Mouse (Mus musculus): ENCODE measurements at regions not wholly inside any gene's neighbourhood (a gene's known extent, or its start where the extent isn't known, plus 50 kb on each side); places are given as distances from the start of the nearest gene placed in this dataset.

DNA sequence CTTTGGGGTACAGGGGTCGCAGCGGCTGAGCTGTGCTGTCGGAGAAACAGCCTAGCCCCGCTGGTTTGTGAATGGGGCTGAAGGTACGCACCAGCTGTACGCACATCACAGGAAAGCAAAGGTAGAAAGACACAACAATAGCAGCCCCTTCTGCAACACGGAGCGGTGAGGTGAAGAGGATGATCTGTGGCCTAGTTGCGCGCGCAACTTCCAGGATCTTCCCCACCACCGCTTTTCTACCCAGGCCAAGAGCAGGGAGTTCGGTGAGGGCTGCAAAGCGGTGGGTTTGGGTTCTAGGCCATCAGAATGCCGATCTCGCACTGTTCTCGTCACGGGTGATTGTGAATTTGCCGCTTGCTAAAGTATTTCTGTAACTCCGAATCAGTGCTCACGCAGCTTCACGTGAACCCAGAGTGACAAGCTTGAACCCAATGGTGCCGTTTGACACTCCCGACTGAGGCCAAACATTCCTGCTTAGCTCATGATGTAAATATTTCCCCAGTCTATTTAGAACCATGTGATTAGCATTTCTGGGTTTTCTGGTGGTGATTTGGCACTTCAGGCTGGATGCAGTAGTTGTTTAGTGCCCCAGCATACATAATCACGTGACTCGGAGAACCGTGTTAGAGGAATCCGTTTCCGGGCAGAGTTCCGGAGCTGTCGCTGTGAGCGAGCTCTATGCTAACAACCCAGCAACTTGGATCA is 54.7 kb downstream of the Cryaa start:
- intact Hi-C loops (cut with DNase I), result no loop called here

DNA sequence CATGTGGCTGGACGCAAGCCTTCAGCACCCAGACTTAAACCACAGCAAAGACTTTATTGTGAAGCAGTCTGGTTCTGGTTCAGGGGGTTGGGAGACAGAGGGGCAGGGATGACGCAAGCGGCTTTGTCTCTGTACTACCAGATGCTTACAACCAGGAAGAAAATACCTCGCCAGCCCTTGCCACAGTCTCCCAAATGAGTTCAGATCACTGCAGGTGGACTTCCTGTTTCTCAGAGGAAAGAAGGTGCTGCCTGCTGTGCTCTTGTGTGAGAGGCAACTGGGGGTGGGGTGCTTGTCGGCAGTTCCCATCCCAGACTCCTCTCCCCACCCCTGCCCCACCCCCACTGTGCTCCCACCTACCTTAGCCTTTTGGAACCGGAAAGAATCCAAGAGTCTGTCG is 56.9 kb downstream of the Cryaa start:
- intact Hi-C loops (cut with DNase I), result no loop called here

DNA sequence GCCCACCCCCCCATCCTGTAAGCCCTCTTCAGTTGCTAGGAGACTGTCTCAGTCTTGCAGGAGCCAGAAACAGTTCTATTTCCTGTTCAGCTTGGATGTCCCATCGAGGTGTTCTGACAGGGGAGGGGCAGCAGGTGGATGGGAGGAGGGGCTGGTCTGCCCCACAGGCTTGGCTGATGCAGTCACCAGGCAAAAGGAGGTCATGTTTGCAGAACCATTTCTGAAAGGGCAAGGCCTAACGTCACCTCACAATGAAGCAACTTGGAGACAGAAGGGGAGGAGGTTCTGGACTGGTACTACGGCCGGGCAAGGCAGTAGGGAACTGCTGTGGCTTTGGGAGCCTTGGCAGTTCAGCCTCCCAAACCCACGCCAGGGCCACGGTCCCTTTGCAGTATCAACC is 59.1 kb downstream of the Cryaa start:
- intact Hi-C loops (cut with DNase I), result no loop called here

DNA sequence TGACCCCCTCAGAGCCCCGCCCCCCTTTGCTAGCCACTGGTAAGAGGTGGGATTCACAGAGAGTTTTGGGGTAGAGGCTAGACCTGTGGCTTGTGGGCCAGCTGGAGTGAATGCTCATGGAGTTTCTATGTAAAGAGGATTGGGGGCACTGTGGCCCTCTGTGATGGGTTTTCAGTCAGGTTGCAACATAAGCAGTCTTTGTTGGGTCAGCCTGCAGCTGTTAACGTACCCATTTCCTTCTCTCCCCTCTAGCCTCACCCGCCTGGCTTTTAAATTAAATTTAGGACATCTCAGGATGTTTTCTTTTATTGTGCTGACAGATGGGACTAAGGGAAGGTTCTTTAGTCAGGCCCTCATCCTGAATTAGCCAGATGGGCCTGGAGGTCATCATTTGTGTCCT is 60.6 kb downstream of the Cryaa start:
- intact Hi-C loops (cut with DNase I), result no loop called here

DNA sequence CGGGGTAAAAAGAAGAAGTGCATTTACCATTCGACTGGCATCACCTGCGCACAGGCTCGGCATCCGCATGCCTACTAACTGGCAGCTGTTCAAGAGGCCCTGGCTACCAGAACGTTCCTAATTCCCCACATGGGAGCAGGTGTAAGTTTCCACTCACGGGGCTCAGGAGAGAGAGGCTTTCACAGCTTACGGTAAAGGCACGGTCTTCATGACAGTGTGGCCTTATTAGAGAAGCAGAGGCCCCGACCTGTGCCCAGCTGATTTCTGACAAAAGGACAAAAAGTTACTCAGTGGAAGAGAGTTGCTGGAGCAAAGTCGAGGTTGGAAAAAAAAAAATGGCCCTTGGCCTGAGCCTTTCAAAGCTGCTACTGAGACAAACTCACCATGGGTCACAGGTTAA is 62.0 kb downstream of the Cryaa start:
- intact Hi-C loops (cut with DNase I), result no loop called here

DNA sequence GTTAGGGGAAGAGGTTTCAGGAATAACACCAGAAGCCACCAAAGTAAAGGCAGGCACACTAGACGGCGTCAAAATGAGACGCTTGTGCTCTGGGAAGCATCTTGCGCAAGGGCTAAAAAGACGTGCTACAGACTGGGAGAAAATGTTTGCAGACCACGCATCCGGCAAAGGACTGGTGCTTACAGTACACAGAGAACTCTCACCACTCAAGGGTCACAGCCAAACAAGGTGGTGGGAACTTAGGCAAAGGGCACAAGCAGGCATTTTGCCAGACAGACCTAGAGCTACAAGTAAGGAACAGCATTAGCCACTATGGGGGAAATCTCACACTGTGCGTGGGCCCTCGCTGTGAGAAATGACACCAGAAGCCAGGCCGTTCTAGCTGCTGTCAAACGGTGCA is 62.5 kb downstream of the Cryaa start:
- intact Hi-C loops (cut with DNase I), result no loop called here

DNA sequence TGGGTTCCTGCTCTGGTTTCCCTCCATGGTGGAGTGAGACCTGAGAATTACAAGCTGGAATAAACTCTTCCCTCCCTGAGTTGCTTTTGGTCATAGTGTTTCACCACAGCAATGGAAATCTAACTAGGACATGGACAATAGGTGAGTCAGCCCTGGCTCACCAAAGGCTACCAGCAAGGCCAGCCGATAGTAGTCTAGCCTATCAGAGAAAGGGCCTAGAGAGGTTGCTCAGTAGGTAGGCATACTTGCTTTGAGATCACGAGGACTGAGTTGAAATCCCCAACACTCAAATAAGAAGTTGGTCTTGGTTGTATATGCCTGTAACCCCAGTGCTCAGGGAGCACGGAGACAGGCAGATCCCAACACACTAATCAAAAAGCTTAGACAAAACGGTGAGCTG is 66.0 kb downstream of the Cryaa start:
- intact Hi-C loops (cut with DNase I), result no loop called here

DNA sequence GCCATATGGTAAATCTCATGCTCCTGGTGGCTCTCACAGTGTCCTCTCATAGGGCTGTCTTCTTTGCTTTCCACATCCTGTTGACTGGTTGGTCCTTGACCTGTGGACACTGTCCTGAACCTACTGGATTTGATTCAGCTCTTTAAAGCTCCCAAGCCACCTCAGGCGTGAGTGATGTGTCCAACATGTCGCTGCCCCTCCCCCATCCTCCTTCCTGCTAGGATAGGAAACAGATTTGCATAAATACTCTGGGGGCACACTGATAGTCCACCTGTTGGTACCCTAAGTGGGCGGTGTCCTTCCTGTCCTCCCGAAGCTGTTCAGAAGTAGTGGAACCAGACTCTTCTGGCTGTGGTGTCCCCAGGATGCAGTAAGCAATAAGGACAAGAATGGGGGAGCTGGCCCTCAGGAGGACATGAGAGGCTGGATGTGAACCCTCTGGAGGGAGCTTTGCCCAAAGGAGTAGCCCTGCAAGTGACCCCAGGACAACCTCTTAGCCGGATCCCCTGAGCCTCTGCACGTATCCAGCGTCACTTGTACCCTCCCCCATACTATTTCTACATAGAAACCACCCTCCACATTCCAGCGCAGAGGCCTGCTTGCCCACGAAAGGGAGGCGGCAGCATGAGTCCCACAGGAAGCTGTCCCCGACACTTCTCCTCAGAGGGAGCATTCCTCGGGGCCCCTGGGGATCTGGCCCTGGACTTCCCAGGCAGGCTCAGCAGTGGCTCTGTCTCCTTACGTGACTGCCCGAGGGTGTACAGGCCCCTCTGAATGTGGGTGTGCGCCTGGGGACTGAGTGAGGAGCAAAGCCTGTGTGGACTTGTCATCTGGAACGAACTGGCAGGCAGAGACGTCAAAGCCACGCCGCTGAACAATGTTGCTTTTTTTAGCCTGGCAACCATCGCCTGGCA is 68.8 kb downstream of the Cryaa start:
- intact Hi-C loops (cut with DNase I), result no loop called here

DNA sequence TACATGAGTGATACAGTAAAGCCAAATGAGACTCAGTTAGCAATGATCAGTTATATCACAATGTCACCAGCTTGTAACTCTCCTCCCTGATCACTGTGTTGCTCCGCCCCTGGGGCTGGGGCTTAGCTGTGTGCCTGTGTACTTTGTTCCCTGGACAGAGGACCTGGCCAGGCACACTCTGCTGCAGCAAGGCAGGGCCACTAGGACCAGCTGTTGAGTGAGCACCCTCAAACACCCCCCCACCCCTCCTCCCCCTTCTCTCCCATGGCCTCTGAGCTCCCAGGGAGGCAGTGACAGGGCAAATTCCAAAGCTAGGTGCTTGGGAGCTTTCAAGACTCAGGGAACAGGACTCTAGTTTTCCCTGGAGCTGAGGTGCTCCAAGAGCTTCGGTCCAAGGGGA is 70.0 kb downstream of the Cryaa start:
- intact Hi-C loops (cut with DNase I), result no loop called here

DNA sequence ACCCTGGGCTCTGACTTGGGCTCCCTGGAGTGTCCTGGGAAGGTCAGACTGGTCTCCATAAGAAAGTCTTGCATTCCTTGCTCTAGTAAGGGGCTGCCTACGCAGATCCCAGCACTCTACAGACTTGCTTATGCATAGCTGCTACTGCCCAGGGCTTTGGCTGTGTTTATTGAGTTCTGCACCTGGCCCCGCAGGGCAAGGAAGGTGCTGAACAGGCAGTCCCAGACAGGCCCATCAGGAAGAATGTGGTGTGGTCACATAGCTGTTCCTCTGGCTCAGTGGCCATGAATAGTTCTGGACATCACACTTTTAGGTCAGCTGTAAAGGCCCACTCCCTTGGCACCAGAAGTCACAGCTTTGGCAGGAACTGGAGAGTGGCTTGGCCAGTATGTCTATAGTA is 70.6 kb downstream of the Cryaa start:
- intact Hi-C loops (cut with DNase I), result no loop called here

DNA sequence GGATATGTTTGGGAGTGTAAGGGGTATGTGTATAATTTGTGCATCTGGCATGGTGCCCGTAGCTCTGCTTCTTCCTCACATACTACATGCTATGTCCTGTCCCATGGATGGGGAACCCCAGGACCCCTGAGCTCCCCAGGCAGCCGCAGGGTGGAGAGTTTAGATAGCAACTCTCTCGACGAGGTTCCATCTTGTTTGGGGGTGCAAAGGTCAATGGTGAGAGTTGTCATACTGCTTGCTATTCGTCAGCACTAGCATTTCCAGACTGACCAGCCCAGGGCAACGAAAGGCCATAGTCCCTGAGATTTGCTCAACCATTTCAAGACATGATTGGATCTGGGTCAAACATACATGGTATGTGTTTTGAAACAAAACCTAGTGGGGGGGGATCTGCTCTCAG is 71.4 kb downstream of the Cryaa start:
- intact Hi-C loops (cut with DNase I), result no loop called here

DNA sequence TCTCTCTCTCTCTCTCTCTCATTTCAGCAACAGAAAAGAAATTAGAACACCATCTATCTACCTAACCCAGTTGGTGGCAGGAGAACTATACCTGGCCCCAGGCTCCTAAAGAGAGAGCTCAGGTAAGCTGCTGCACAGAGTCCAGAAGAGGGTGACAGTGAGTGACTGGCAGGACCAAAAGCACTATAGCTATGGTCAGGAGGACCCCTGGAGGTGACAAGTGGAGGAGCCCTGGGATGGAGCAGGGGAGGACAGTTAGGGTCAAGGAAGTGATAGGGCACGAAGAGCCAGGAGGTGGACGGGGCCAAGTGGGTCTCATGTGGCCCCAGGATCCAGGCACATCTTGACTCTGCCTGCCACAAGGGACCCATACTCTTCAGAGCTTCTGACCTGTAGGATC is 73.7 kb downstream of the Cryaa start:
- intact Hi-C loops (cut with DNase I), result no loop called here

DNA sequence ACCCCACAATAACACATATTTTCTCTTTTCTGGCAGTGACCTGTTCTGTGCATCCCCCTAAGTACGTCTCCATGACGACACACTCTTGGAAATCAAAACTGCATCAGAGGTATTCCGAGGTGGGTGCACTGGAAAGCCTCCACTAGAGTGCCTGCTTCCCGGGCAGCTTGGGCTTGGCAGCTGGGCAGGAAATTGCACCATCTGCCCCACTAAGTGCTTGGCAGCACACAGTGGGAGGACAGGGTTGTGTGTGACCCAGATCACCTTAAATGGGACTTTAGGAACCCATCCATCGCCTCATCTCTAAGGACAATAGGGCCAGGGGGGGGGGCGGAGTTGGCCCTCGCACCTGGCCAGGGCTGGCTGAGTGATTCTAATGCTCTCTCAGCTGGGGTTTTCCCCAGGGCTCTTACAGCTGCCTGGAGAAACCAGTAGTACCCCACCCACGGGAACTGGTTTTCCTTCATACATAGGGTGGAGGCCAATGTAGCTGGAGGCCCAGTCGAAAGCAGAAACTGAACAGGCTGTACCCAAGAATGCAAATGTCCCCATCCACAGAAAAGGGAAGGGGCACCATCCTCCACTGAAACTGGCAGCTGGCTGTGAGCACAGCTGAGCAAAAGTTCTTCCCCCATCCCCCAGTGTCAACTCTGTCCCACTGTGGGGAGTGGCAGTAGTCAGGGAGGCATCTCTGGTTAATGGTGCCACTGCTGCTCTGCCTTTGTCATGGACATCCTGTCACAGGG is 75.7 kb downstream of the Cryaa start:
- intact Hi-C loops (cut with DNase I), result no loop called here

DNA sequence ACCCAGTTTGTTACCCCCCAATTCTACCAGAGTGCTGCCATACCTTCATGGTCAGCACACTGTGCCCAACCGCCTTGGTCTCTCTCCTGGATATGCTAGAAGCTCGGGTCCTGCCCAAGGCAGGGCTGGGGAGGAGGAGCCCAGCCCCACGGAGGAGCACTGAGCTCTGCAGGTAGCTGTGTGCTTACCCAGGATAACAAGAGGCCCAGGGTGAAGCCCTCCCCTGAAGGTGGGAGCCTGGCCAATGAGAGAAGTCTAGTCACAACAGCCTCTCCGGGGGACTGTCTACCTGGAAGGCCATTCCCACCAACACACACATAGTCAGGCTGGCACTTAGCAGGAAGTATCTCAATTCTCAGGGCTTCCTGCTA is 76.2 kb downstream of the Cryaa start:
- intact Hi-C loops (cut with DNase I), result no loop called here

DNA sequence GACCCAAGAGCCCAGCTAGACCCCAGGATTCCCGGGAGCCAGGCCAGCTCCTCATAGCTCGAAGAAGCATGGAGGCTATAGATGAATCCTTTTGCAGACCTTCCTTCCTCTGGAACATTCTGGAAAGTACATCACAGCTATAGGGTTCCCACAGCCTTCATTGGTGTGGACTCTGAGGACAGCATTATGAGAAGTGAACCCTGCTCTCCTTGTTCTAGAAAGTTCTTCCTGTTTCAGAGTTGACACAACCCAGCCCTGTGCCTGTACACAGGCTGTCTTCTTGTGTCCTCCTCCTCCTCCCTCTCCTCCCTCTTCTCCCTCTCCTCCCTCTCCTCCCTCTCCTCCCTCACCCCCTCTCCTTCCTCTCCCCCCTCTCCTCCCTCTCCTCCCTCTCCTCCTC is 82.9 kb downstream of the Cryaa start:
- intact Hi-C loops (cut with DNase I), result loop anchor here (10.0 kb wide), 2 partner anchors 66 to 94 kb away; partner anchors contain the start of gene Sik1

DNA sequence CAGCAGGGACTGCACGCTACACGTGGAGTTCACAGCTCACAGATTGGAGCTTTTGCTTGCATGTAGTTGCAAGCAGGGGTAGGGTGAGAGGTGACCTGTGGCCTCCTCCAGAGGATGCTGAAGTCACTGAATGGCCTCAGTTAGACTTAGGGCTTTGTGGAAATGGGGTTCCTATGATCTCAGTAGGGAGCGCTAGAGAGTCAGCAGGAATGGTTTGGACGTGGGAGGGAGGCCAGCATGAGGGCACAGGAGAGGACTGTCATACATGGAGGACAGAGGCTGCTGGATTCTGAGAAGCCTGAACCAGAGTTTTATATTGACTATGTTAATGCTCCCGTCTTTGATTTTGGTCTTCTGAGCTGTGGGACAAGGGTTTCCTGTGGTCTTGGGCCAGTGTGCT is 85.5 kb downstream of the Cryaa start:
- intact Hi-C loops (cut with DNase I), result loop anchor here (10.0 kb wide), 2 partner anchors 68 to 92 kb away; partner anchors contain the start of gene Sik1

DNA sequence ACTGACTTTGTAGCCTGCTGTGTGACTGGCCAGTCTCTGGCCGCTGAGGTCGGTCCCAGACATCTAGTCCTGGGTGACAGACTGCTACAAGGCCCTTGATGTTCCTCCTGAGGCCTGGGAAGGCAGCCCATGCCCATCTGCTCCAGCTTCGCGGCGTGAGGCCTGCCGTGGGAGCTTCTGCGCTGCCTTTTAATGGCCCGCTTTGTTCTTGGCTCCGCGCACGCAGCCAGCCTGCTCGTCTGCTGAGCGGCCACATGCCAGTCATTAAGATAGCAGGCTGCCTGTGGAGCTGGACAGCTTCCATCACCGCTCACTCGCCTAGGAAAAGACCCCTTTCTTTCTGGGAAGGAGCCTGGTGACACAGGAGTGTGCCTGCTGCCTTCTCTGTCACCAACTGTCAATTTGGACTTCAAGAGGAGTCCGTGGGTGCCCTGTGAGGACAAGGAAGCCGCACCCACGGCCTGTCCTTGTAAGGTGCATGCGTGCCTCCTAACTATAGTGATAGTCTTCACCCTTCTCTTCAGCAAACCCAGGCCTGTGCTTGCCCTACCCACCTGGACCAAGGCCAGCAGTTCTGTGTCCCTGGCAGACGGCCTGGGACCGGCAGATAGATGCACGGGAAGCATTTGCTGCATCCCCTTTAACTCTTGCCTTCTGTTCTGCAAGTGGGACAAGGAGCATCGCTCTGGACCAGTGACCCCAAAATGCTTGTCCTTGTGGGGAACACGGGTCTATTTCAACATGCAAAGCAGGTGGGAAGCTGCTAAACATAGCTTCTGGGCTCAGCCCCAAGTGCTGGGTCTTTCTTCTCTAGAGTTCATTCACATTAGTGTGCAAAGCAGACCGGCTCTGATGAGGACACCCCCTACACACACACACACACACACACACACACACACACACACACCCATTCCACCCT is 88.6 kb downstream of the Sik1 start:
- intact Hi-C loops (cut with DNase I), result loop anchor here (10.0 kb wide), 2 partner anchors 72 to 88 kb away; partner anchors contain the start of gene Sik1

DNA sequence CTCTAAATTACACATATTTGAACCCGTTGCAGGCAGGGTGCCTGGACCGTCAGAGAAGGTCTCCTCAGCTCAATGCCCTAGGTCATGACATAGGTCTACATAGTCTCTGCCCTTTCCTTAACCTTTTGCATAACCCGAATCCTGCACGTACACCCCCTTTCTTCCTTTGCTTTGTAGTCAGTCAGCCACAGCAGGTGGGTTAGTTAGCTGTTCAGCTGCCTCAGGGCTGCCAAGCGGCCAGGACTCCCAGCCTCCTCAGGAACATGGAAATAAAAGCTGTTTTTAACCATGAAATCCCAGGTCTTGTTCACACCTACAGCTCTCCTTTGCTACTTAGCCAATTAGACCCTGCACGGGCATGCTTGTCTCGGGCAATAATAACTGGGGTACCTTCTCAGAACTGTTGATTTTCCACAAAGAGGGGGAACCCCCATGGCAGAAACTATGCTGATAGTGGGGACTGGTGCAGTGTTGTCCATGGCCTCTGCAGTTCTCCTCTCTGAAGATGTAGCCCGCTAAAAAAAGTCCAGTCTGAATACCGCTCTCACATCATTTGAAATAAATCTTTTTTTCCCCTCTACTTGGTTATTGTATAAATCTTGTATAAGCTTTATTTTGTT is 83.3 kb downstream of the Sik1 start:
- intact Hi-C loops (cut with DNase I), result loop anchor here (10.0 kb wide), 1 partner anchor 252 kb away; no protein-coding TSS in a partner anchor

DNA sequence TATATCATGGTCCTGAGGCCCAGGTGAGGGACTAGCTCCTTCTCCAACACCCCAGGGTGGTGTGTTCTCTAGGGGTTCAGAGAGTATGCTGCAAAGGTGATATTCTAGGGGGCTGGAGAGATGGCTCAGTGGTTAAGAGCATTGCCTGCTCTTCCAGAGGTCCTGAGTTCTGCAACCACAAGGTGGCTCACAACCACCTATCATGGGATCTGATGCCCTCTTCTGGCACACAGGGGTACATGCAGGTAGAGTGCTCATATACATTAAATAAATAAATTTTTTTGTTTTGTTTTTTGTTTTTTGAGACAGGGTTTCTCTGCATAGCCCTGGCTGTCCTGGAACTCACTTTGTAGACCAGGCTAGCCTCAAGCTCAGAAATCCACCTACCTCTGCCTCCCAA is 81.7 kb downstream of the Sik1 start:
- intact Hi-C loops (cut with DNase I), result loop anchor here (10.0 kb wide), 1 partner anchor 251 kb away; no protein-coding TSS in a partner anchor

DNA sequence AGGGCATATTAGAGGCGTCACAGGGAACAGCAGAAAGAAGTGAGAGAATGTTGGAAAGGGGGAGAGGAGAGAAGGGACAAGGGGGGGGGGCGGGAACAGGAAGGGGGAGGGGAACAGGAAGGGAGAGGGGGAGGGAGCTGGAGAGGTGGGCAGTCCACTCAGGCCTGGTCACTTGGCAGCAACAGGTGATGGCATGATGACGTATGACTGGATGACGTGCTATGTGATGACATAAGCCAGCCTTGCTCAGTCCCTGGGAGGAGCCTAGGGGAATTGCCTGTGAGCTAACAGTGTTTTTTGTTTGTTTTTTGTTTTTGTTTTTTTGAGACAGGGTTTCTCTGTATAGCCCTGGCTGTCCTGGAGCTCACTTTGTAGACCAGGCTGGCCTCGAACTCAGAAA is 80.6 kb downstream of the Sik1 start:
- intact Hi-C loops (cut with DNase I), result loop anchor here (10.0 kb wide), 1 partner anchor 250 kb away; no protein-coding TSS in a partner anchor
